Mouse (Mus musculus): ENCODE data around the gene Slc7a11. TPM values are rescaled to one million over a fixed set of nuclear protein-coding genes. Genes with fewer than 3 reads are reported as not detected.

The Slc7a11 gene
- 2.5 and 3.4 TPM in 2 replicates for polyA plus RNA-seq (2015; fragmentation: Nextera tagmentation; extraction: Ambion mirVana)

GRCm38 (mm10) chr3:50443421-50443916, at the start of gene Slc7a11:
Gene Slc7a11 (minus strand): TSS chr3:50443614.
- peak; percentile 60 for ATAC-seq (ENCODE audit: insufficient number of reproducible peaks, low FRiP score, low TSS enrichment, low read depth)
- H3K9ac ChIP-seq = no peak within 1 kb of the TSS

GRCm38 (mm10) chr3:50491678-50492077, 48.3 kb upstream of the Slc7a11 start:
- Histone ChIP-seq H3K4me3 (replicated peaks) (no peak overlapping the region), H3K27me3 (no peaks in the 10 kb centered on the region), H3K4me1 (no peaks in the 10 kb centered on the region), H3K36me3 (no peaks in the 10 kb centered on the region), H3K4me2 (replicated peaks) (no peak overlapping the region), H3K27ac (replicated peaks) (no peak overlapping the region), H3K9ac (no peak overlapping the region), H3K9me3 (replicated peaks) (no peaks in the 10 kb centered on the region)
- 89% methylated on average over 2 of the region's 2 CpGs for WGBS
- no peak for ATAC-seq (ENCODE audit: insufficient number of reproducible peaks, low FRiP score, low TSS enrichment, low read depth)

More at GRCm38 (mm10) chr3:50443421-50443916, at the start of gene Slc7a11:
- no peaks in the 10 kb centered on the region for H3K9me3 ChIP-seq (replicated peaks)
- H3K4me2 ChIP-seq (replicated peaks) = peak within 1 kb of the TSS; percentile 72
- peak within 1 kb of the TSS; percentile 52 for H3K27ac ChIP-seq (replicated peaks)
- H3K4me1 ChIP-seq = peaks cover 4% of the 10 kb centered on the region; the same call in 1 of the 2 replicates
- H3K4me3 ChIP-seq (replicated peaks) = peak within 1 kb of the TSS; percentile 44
- no peaks in the 10 kb centered on the region for H3K36me3 ChIP-seq
- WGBS = 2% methylated on average over 11 of the region's 11 CpGs
- no peaks in the 10 kb centered on the region for H3K27me3 ChIP-seq

- WGBS = 32% methylated on average over 1 of the region's 1 CpGs
- no peak overlapping the region for H3K4me2 ChIP-seq (replicated peaks)
- H3K9ac ChIP-seq = no peak overlapping the region
- H3K27me3 ChIP-seq = no peaks in the 10 kb centered on the region
- ATAC-seq (ENCODE audit: insufficient number of reproducible peaks, low FRiP score, low TSS enrichment, low read depth) = no peak
- no peaks in the 10 kb centered on the region for H3K4me1 ChIP-seq
- H3K36me3 ChIP-seq = no peaks in the 10 kb centered on the region
- H3K4me3 ChIP-seq (replicated peaks) = no peak overlapping the region
- H3K9me3 ChIP-seq (replicated peaks) = no peaks in the 10 kb centered on the region
- H3K27ac ChIP-seq (replicated peaks) = no peak overlapping the region
Measured at GRCm38 (mm10) chr3:50484076-50484475, 40.7 kb upstream of the Slc7a11 start.

- WGBS = 80% methylated on average over 2 of the region's 2 CpGs
- Histone ChIP-seq H3K9me3 (replicated peaks) (no peaks in the 10 kb centered on the region), H3K27me3 (no peaks in the 10 kb centered on the region), H3K4me1 (no peaks in the 10 kb centered on the region), H3K36me3 (no peaks in the 10 kb centered on the region), H3K9ac (no peak overlapping the region), H3K4me2 (replicated peaks) (no peak overlapping the region), H3K4me3 (replicated peaks) (no peak overlapping the region), H3K27ac (replicated peaks) (no peak overlapping the region)
- ATAC-seq (ENCODE audit: insufficient number of reproducible peaks, low FRiP score, low TSS enrichment, low read depth) = no peak
Measured at GRCm38 (mm10) chr3:50462223-50462622, 18.8 kb upstream of the Slc7a11 start.

GRCm38 (mm10) chr3:50457136-50457535, 13.7 kb upstream of the Slc7a11 start:
- no peak for ATAC-seq (ENCODE audit: insufficient number of reproducible peaks, low FRiP score, low TSS enrichment, low read depth)

GRCm38 (mm10) chr3:50456564-50456963, 13.2 kb upstream of the Slc7a11 start:
- 47% methylated on average over 4 of the region's 4 CpGs for WGBS
- ATAC-seq (ENCODE audit: insufficient number of reproducible peaks, low FRiP score, low TSS enrichment, low read depth) = no peak
- no peaks in the 10 kb centered on the region for H3K27me3 ChIP-seq
- H3K36me3 ChIP-seq = no peaks in the 10 kb centered on the region
- no peaks in the 10 kb centered on the region for H3K4me1 ChIP-seq
- no peak overlapping the region for H3K4me3 ChIP-seq (replicated peaks)
- H3K9me3 ChIP-seq (replicated peaks) = no peaks in the 10 kb centered on the region
- H3K27ac ChIP-seq (replicated peaks) = no peak overlapping the region
- H3K9ac ChIP-seq = no peak overlapping the region
- no peak overlapping the region for H3K4me2 ChIP-seq (replicated peaks)

More at GRCm38 (mm10) chr3:50457136-50457535, 13.7 kb upstream of the Slc7a11 start:
- 84% methylated on average over 5 of the region's 5 CpGs for WGBS
- Histone ChIP-seq H3K27ac (replicated peaks) (no peak overlapping the region), H3K9me3 (replicated peaks) (no peaks in the 10 kb centered on the region), H3K27me3 (no peaks in the 10 kb centered on the region), H3K4me3 (replicated peaks) (no peak overlapping the region), H3K4me1 (no peaks in the 10 kb centered on the region), H3K4me2 (replicated peaks) (no peak overlapping the region), H3K36me3 (no peaks in the 10 kb centered on the region), H3K9ac (no peak overlapping the region)

GRCm38 (mm10) chr3:50456023-50456422, 12.6 kb upstream of the Slc7a11 start:
- H3K27me3 ChIP-seq = no peaks in the 10 kb centered on the region
- H3K4me1 ChIP-seq = no peaks in the 10 kb centered on the region
- no peaks in the 10 kb centered on the region for H3K36me3 ChIP-seq
- no peak overlapping the region for H3K9ac ChIP-seq
- H3K4me3 ChIP-seq (replicated peaks) = no peak overlapping the region
- no peak overlapping the region for H3K4me2 ChIP-seq (replicated peaks)
- ATAC-seq (ENCODE audit: insufficient number of reproducible peaks, low FRiP score, low TSS enrichment, low read depth) = no peak
- H3K9me3 ChIP-seq (replicated peaks) = no peaks in the 10 kb centered on the region
- WGBS = 32% methylated on average over 1 of the region's 1 CpGs
- no peak overlapping the region for H3K27ac ChIP-seq (replicated peaks)

- WGBS = 53% methylated on average over 10 of the region's 10 CpGs
- Histone ChIP-seq H3K4me1 (peaks cover 4% of the 10 kb centered on the region; the same call in 1 of the 2 replicates), H3K36me3 (no peaks in the 10 kb centered on the region), H3K9ac (no peak overlapping the region), H3K4me3 (replicated peaks) (no peak overlapping the region), H3K27me3 (no peaks in the 10 kb centered on the region), H3K4me2 (replicated peaks) (no peak overlapping the region), H3K27ac (replicated peaks) (no peak overlapping the region), H3K9me3 (replicated peaks) (no peaks in the 10 kb centered on the region)
- no peak for ATAC-seq (ENCODE audit: insufficient number of reproducible peaks, low FRiP score, low TSS enrichment, low read depth)
Measured at GRCm38 (mm10) chr3:50445050-50445775, 1.8 kb upstream of the Slc7a11 start.

- H3K27ac ChIP-seq (replicated peaks) = peak overlapping the region; percentile 52; the same call in 1 of the 2 replicates
- no peaks in the 10 kb centered on the region for H3K27me3 ChIP-seq
- peak overlapping the region; percentile 72 for H3K4me2 ChIP-seq (replicated peaks)
- no peaks in the 10 kb centered on the region for H3K9me3 ChIP-seq (replicated peaks)
- 5% methylated on average over 9 of the region's 9 CpGs for WGBS
- peak; percentile 39; the same call in 1 of the 2 replicates for ATAC-seq (ENCODE audit: insufficient number of reproducible peaks, low FRiP score, low TSS enrichment, low read depth)
- H3K4me1 ChIP-seq = peaks cover 4% of the 10 kb centered on the region; the same call in 1 of the 2 replicates
- peak overlapping the region; percentile 44 for H3K4me3 ChIP-seq (replicated peaks)
- no peak overlapping the region for H3K9ac ChIP-seq
- H3K36me3 ChIP-seq = no peaks in the 10 kb centered on the region
Measured at GRCm38 (mm10) chr3:50443942-50444341, 528 bp upstream of the Slc7a11 start.

GRCm38 (mm10) chr3:50442341-50443292, 797 bp downstream of the Slc7a11 start:
- WGBS = 43% methylated on average over 19 of the region's 19 CpGs
- Histone ChIP-seq H3K9me3 (replicated peaks) (no peaks in the 10 kb centered on the region), H3K27me3 (no peaks in the 10 kb centered on the region), H3K9ac (no peak overlapping the region), H3K4me1 (peaks cover 4% of the 10 kb centered on the region; the same call in 1 of the 2 replicates), H3K27ac (replicated peaks) (peak overlapping the region; percentile 52; the same call in 1 of the 2 replicates), H3K4me3 (replicated peaks) (peak overlapping the region; percentile 44), H3K4me2 (replicated peaks) (peak overlapping the region; percentile 72), H3K36me3 (no peaks in the 10 kb centered on the region)
- ATAC-seq (ENCODE audit: insufficient number of reproducible peaks, low FRiP score, low TSS enrichment, low read depth) = no peak

- 70% methylated on average over 3 of the region's 3 CpGs for WGBS
Measured at GRCm38 (mm10) chr3:50441330-50441729, 2.1 kb downstream of the Slc7a11 start.

More at GRCm38 (mm10) chr3:50441330-50441729, 2.1 kb downstream of the Slc7a11 start:
- no peaks in the 10 kb centered on the region for H3K27me3 ChIP-seq
- H3K4me2 ChIP-seq (replicated peaks) = no peak overlapping the region
- peaks cover 4% of the 10 kb centered on the region; the same call in 1 of the 2 replicates for H3K4me1 ChIP-seq
- ATAC-seq (ENCODE audit: insufficient number of reproducible peaks, low FRiP score, low TSS enrichment, low read depth) = no peak
- H3K9me3 ChIP-seq (replicated peaks) = no peaks in the 10 kb centered on the region
- H3K36me3 ChIP-seq = no peaks in the 10 kb centered on the region
- H3K4me3 ChIP-seq (replicated peaks) = no peak overlapping the region
- no peak overlapping the region for H3K9ac ChIP-seq
- no peak overlapping the region for H3K27ac ChIP-seq (replicated peaks)
